Mouse (Mus musculus) MEL (cell line): ENCODE measurements around the gene Zfand3. TPM values are rescaled to one million over a fixed set of nuclear protein-coding genes. Genes with fewer than 3 reads are reported as not detected.

Source experiments
- DNase-seq: peaks from one replicate; pipeline ENCODE4 v3.0.0; 2011; ENCODE audit warnings: low read depth, low spot score
- H3K27ac ChIP-seq: 2 replicates; pipeline ENCODE4 v1.5.1; 2012; ENCODE audit warnings: low read depth, mild to moderate bottlenecking, control low read depth, low read length, moderate library complexity; ENCODE audit not compliant: control insufficient read depth
- H3K27me3 ChIP-seq, 2 experiments: fragments of 150-350 bp in 1 of 2; sonication (generic) in 1 of 2; 2 replicates each; pipeline ENCODE4 v1.6.1; 2012; ENCODE audit warnings: low read length in 2 of 2, mild to moderate bottlenecking in 2 of 2, improper control_type of control experiment in 1 of 2, moderate library complexity in 1 of 2; ENCODE audit not compliant: insufficient read depth in 2 of 2, control insufficient read depth in 1 of 2
- H3K36me3 ChIP-seq, 2 experiments: 2 replicates each; pipeline ENCODE4 v1.6.1; 2012 to 2014; ENCODE audit warnings: low read length in 2 of 2, improper control_type of control experiment in 1 of 2, inconsistent platforms in 1 of 2, mild to moderate bottlenecking in 1 of 2; ENCODE audit not compliant: insufficient read depth in 2 of 2, control insufficient read depth in 1 of 2
- H3K4me1 ChIP-seq, 2 experiments: fragments of 150-350 bp in 1 of 2; sonication (generic) in 1 of 2; 2 replicates each; pipeline ENCODE4 v1.6.1; 2012; ENCODE audit warnings: low read length in 2 of 2, improper control_type of control experiment in 1 of 2, mild to moderate bottlenecking in 1 of 2; ENCODE audit not compliant: insufficient read depth in 2 of 2, control insufficient read depth in 1 of 2
- H3K4me3 ChIP-seq, 2 experiments: fragments of 150-350 bp in 1 of 2; sonication (generic) in 1 of 2; 2 replicates each; pipeline ENCODE4 v1.5.1; 2012; ENCODE audit warnings: low read depth in 2 of 2, low read length in 2 of 2, mild to moderate bottlenecking in 2 of 2, moderate library complexity in 2 of 2, control low read depth in 1 of 2, improper control_type of control experiment in 1 of 2; ENCODE audit not compliant: control insufficient read depth in 1 of 2, insufficient read depth in 1 of 2
- H3K79me2 ChIP-seq: 2 replicates; pipeline ENCODE4 v1.6.1; 2012; ENCODE audit warnings: mild to moderate bottlenecking, low read length, moderate library complexity; ENCODE audit not compliant: control insufficient read depth, poor library complexity, insufficient read depth
- H3K9ac ChIP-seq: 2 replicates; pipeline ENCODE4 v1.6.1; 2012; ENCODE audit warnings: low read depth, mild to moderate bottlenecking, control low read depth, low read length, moderate library complexity; ENCODE audit not compliant: control insufficient read depth, poor library complexity, severe bottlenecking
- H3K9me3 ChIP-seq: fragments of 150-350 bp; sonication (generic); replicated peaks from 2 replicates; pipeline ENCODE4 v1.6.1; 2012; ENCODE audit warnings: mild to moderate bottlenecking, low read length, improper control_type of control experiment, moderate library complexity; ENCODE audit not compliant: insufficient read depth
- CHD1 ChIP-seq: IDR thresholded peaks from 2 replicates; pipeline ENCODE4 v1.6.1; 2012; ENCODE audit warnings: low read depth, mild to moderate bottlenecking, inconsistent platforms, low read length, improper control_type of control experiment
- E2F4 ChIP-seq: IDR thresholded peaks from 2 replicates; pipeline ENCODE4 v1.6.1; 2011; ENCODE audit warnings: low read depth, low read length, improper control_type of control experiment, borderline replicate concordance
- EP300 ChIP-seq, 2 experiments: IDR thresholded peaks; 2 replicates each; pipeline ENCODE4 v1.6.1; 2011; ENCODE audit warnings: improper control_type of control experiment in 2 of 2, low read length in 2 of 2, low read depth in 1 of 2, mild to moderate bottlenecking in 1 of 2
- ETS1 ChIP-seq: IDR thresholded peaks from 2 replicates; pipeline ENCODE4 v1.6.1; 2012; ENCODE audit warnings: low read depth, mild to moderate bottlenecking, inconsistent platforms, low read length, improper control_type of control experiment, moderate library complexity
- GABPA ChIP-seq: IDR thresholded peaks from 2 replicates; pipeline ENCODE4 v1.6.1; 2012; ENCODE audit warnings: low read depth, mild to moderate bottlenecking, inconsistent platforms, low read length, improper control_type of control experiment, moderate library complexity
- GATA1 ChIP-seq: IDR thresholded peaks from 2 replicates; pipeline ENCODE4 v1.6.1; 2011; ENCODE audit warnings: low read depth, low read length, improper control_type of control experiment
- MAX ChIP-seq: IDR thresholded peaks from 2 replicates; pipeline ENCODE4 v1.6.1; 2011; ENCODE audit warnings: low read length, improper control_type of control experiment
- MAZ ChIP-seq: IDR thresholded peaks from 2 replicates; pipeline ENCODE4 v1.6.1; 2012; ENCODE audit warnings: low read depth, mild to moderate bottlenecking, inconsistent platforms, low read length, improper control_type of control experiment
- POLR2AphosphoS2 ChIP-seq: IDR thresholded peaks from 2 replicates; pipeline ENCODE4 v1.6.1; 2011; ENCODE audit warnings: low read length, improper control_type of control experiment
- POLR2AphosphoS5 ChIP-seq: IDR thresholded peaks from 2 replicates; pipeline ENCODE4 v1.6.1; 2012; ENCODE audit warnings: low read depth, borderline replicate concordance, mild to moderate bottlenecking, inconsistent platforms, low read length, moderate library complexity, mixed read lengths
- RCOR1 ChIP-seq: IDR thresholded peaks from 2 replicates; pipeline ENCODE4 v1.6.1; 2012; ENCODE audit warnings: low read depth, mild to moderate bottlenecking, inconsistent platforms, low read length, improper control_type of control experiment
- SIN3A ChIP-seq: IDR thresholded peaks from 2 replicates; pipeline ENCODE4 v1.6.1; 2012; ENCODE audit warnings: low read length, improper control_type of control experiment, inconsistent platforms
- SMC3 ChIP-seq: IDR thresholded peaks from 2 replicates; pipeline ENCODE4 v1.6.1; 2011; ENCODE audit warnings: low read depth, low read length, improper control_type of control experiment
- TBP ChIP-seq: IDR thresholded peaks from 2 replicates; pipeline ENCODE4 v1.8.0; 2011; ENCODE audit warnings: low read depth, low read length, improper control_type of control experiment
- ZKSCAN1 ChIP-seq: IDR thresholded peaks from 2 replicates; pipeline ENCODE4 v1.6.1; 2012; ENCODE audit warnings: low read depth, mild to moderate bottlenecking, inconsistent platforms, low read length, improper control_type of control experiment, moderate library complexity
- polyA plus RNA-seq, 2 experiments: library from polyadenylated mRNA; stranded (reverse) in 1 of 2; unstranded in 1 of 2; fragments of >175 nt in 1 of 2; fragments of >200 nt in 1 of 2; gene quantifications; 2 replicates each; pipeline versions ENCODE4 v1.2.1 to v1.2.4; 2012; ENCODE audit warnings: low replicate concordance in 2 of 2, low read depth in 1 of 2; ENCODE audit not compliant: insufficient read length in 2 of 2, insufficient read depth in 1 of 2, missing spikeins in 1 of 2
- total RNA-seq: library from RNA; depleted of rRNA; stranded (reverse); fragments of 300-350 nt; gene quantifications from 2 replicates; pipeline ENCODE4 v1.2.3, GENCODE M21; 2012

The Zfand3 gene
- total and polyA plus RNA-seq, 3 experiments = 28.3 to 48.8 TPM; not detected in 1

GRCm38 (mm10) chr17:30059066-30059465 lies 54.5 kb downstream of the Zfand3 start:
- H3K27me3 ChIP-seq = no peaks in the 10 kb centered on the region
- no peak for TF ChIP-seq GATA1
- H3K27ac ChIP-seq = no peak overlapping the region
- no peak for DNase-seq
- H3K4me3 ChIP-seq = no peak overlapping the region
- H3K79me2 ChIP-seq = peaks cover 5% of the 10 kb centered on the region
- peaks cover 2 to 9% of the 10 kb centered on the region in 2 experiments for H3K4me1 ChIP-seq
- H3K9me3 ChIP-seq = no peaks in the 10 kb centered on the region
- H3K9ac ChIP-seq = no peak overlapping the region
- H3K36me3 ChIP-seq = peaks cover 2 to 23% of the 10 kb centered on the region in 2 experiments; a peak in 3 of 4 replicates

GRCm38 (mm10) chr17:30061100-30061837 lies 56.7 kb downstream of the Zfand3 start:
- no peaks in the 10 kb centered on the region for H3K27me3 ChIP-seq
- DNase-seq = peak; percentile 37
- no peak overlapping the region for H3K4me3 ChIP-seq
- TF ChIP-seq POLR2AphosphoS2 = no peak
- no peak for TF ChIP-seq MAX
- no peak for TF ChIP-seq SIN3A
- TF ChIP-seq TBP = no peak
- no peak for TF ChIP-seq RCOR1
- TF ChIP-seq CHD1 = no peak
- no peak for TF ChIP-seq SMC3
- no peak for TF ChIP-seq E2F4
- TF ChIP-seq GABPA = no peak
- TF ChIP-seq ETS1 = peak; percentile 56
- no peak for TF ChIP-seq POLR2AphosphoS5
- TF ChIP-seq ZKSCAN1 = no peak
- no peak for TF ChIP-seq MAZ
- TF ChIP-seq GATA1 = peak; percentile 32; the same call in 1 of the 2 replicates
- TF ChIP-seq EP300 (IDR thresholded peaks at IDR 0.05; ENCODE audit: low read depth in 1 of 2, low read length in 2 of 2) = peak in 1 of 2 experiments; percentile 35; a peak in 1 of 4 replicates
- peaks cover 2 to 9% of the 10 kb centered on the region in 2 experiments for H3K4me1 ChIP-seq
- H3K9ac ChIP-seq = no peak overlapping the region
- no peaks in the 10 kb centered on the region for H3K9me3 ChIP-seq
- no peak overlapping the region for H3K27ac ChIP-seq
- H3K36me3 ChIP-seq = peaks cover 2 to 23% of the 10 kb centered on the region in 2 experiments; a peak in 2 of 4 replicates
- H3K79me2 ChIP-seq = peaks cover 2% of the 10 kb centered on the region; the same call in 1 of the 2 replicates
